Mouse (Mus musculus): ENCODE data around the gene Cx3cr1. TPM values are rescaled to one million over a fixed set of nuclear protein-coding genes. Genes with fewer than 3 reads are reported as not detected.

The Cx3cr1 gene
- polyA plus RNA-seq, 1 experiment from 2014 or later = 9.3 TPM

- peak overlapping the region; percentile 88 for H3K4me3 ChIP-seq
- peaks cover 19% of the 10 kb centered on the region for H3K4me1 ChIP-seq
- peak overlapping the region; percentile 83 for H3K27ac ChIP-seq (replicated peaks)
- H3K9me3 ChIP-seq = no peaks in the 10 kb centered on the region
- H3K27me3 ChIP-seq (replicated peaks) = no peaks in the 10 kb centered on the region
- H3K36me3 ChIP-seq = peaks cover 10% of the 10 kb centered on the region; the same call in 1 of the 2 replicates
- under 1% methylated on average over 68 of the region's 71 CpGs for WGBS
- ATAC-seq (ENCODE audit: extremely low read depth, insufficient number of reproducible peaks, low FRiP score, low TSS enrichment) = peak; percentile 64
- peak overlapping the region; percentile 96 for H3K9ac ChIP-seq
- H3K4me2 ChIP-seq = peak overlapping the region; percentile 94
Observed at GRCm38 (mm10) chr9:119895040-119895721, 174.5 kb downstream of the Cx3cr1 start.

GRCm38 (mm10) chr9:119894339-119895009, 175.2 kb downstream of the Cx3cr1 start, which contains the start of gene Wdr48:
Gene Wdr48 (plus strand): TSS chr9:119894878.
- WGBS = 3% methylated on average over 34 of the region's 34 CpGs
- no peaks in the 10 kb centered on the region for H3K27me3 ChIP-seq (replicated peaks)
- H3K9ac ChIP-seq = peak within 1 kb of the TSS; percentile 96
- H3K4me3 ChIP-seq = peak within 1 kb of the TSS; percentile 88
- H3K9me3 ChIP-seq = no peaks in the 10 kb centered on the region
- peak within 1 kb of the TSS; percentile 94 for H3K4me2 ChIP-seq
- H3K4me1 ChIP-seq = peaks cover 19% of the 10 kb centered on the region
- ATAC-seq (ENCODE audit: extremely low read depth, insufficient number of reproducible peaks, low FRiP score, low TSS enrichment) = peak; percentile 97
- peak within 1 kb of the TSS; percentile 83 for H3K27ac ChIP-seq (replicated peaks)
- H3K36me3 ChIP-seq = peaks cover 5% of the 10 kb centered on the region; the same call in 1 of the 2 replicates

- H3K4me1 ChIP-seq = peaks cover 19% of the 10 kb centered on the region
- ATAC-seq (ENCODE audit: extremely low read depth, insufficient number of reproducible peaks, low FRiP score, low TSS enrichment) = no peak
- H3K4me2 ChIP-seq = peak overlapping the region; percentile 94
- WGBS = 81% methylated on average over 5 of the region's 5 CpGs
- H3K9me3 ChIP-seq = no peaks in the 10 kb centered on the region
- peak overlapping the region; percentile 83; the same call in 1 of the 2 replicates for H3K27ac ChIP-seq (replicated peaks)
- H3K4me3 ChIP-seq = no peak overlapping the region
- 0 out of 2 replicates have a peak, but pooled peaks cover 2% of the 10 kb centered on the region for H3K36me3 ChIP-seq
- no peaks in the 10 kb centered on the region for H3K27me3 ChIP-seq (replicated peaks)
- H3K9ac ChIP-seq = no peak overlapping the region
Observed at GRCm38 (mm10) chr9:119893881-119894280, 175.8 kb downstream of the Cx3cr1 start.

GRCm38 (mm10) chr9:119890692-119891091, 179.0 kb downstream of the Cx3cr1 start:
- peaks cover 9% of the 10 kb centered on the region for H3K4me1 ChIP-seq
- H3K4me3 ChIP-seq = no peak overlapping the region
- no peaks in the 10 kb centered on the region for H3K27me3 ChIP-seq (replicated peaks)
- ATAC-seq (ENCODE audit: extremely low read depth, insufficient number of reproducible peaks, low FRiP score, low TSS enrichment) = no peak
- 0 out of 2 replicates have a peak, but pooled peaks cover 2% of the 10 kb centered on the region for H3K36me3 ChIP-seq
- 42% methylated on average over 2 of the region's 2 CpGs for WGBS
- H3K9ac ChIP-seq = no peak overlapping the region
- H3K4me2 ChIP-seq = no peak overlapping the region
- no peak overlapping the region for H3K27ac ChIP-seq (replicated peaks)
- H3K9me3 ChIP-seq = no peaks in the 10 kb centered on the region

GRCm38 (mm10) chr9:119889446-119889845, 180.2 kb downstream of the Cx3cr1 start:
- ATAC-seq (ENCODE audit: extremely low read depth, insufficient number of reproducible peaks, low FRiP score, low TSS enrichment) = no peak

GRCm38 (mm10) chr9:119888843-119889246, 180.8 kb downstream of the Cx3cr1 start:
- H3K36me3 ChIP-seq = 0 out of 2 replicates have a peak, but pooled peaks cover 2% of the 10 kb centered on the region

More at GRCm38 (mm10) chr9:119889446-119889845, 180.2 kb downstream of the Cx3cr1 start:
- Histone ChIP-seq H3K9ac (no peak overlapping the region), H3K4me1 (peaks cover 4% of the 10 kb centered on the region), H3K27ac (replicated peaks) (no peak overlapping the region), H3K27me3 (replicated peaks) (no peaks in the 10 kb centered on the region), H3K36me3 (0 out of 2 replicates have a peak, but pooled peaks cover 2% of the 10 kb centered on the region), H3K9me3 (no peaks in the 10 kb centered on the region), H3K4me2 (no peak overlapping the region), H3K4me3 (no peak overlapping the region)
- 78% methylated on average over 9 of the region's 9 CpGs for WGBS

GRCm38 (mm10) chr9:119887144-119887901, 182.4 kb downstream of the Cx3cr1 start:
- no peak overlapping the region for H3K4me3 ChIP-seq
- H3K27me3 ChIP-seq (replicated peaks) = no peaks in the 10 kb centered on the region
- H3K9me3 ChIP-seq = no peaks in the 10 kb centered on the region
- no peak overlapping the region for H3K27ac ChIP-seq (replicated peaks)
- H3K4me1 ChIP-seq = no peaks in the 10 kb centered on the region
- no peak overlapping the region for H3K9ac ChIP-seq
- H3K4me2 ChIP-seq = no peak overlapping the region
- 69% methylated on average over 4 of the region's 4 CpGs for WGBS
- 0 out of 2 replicates have a peak, but pooled peaks cover 2% of the 10 kb centered on the region for H3K36me3 ChIP-seq
- ATAC-seq (ENCODE audit: extremely low read depth, insufficient number of reproducible peaks, low FRiP score, low TSS enrichment) = no peak

More at GRCm38 (mm10) chr9:119888843-119889246, 180.8 kb downstream of the Cx3cr1 start:
- ATAC-seq (ENCODE audit: extremely low read depth, insufficient number of reproducible peaks, low FRiP score, low TSS enrichment) = no peak
- H3K4me2 ChIP-seq = no peak overlapping the region
- H3K9me3 ChIP-seq = no peaks in the 10 kb centered on the region
- no peak overlapping the region for H3K27ac ChIP-seq (replicated peaks)
- WGBS = 53% methylated on average over 2 of the region's 2 CpGs
- H3K4me3 ChIP-seq = no peak overlapping the region
- no peaks in the 10 kb centered on the region for H3K27me3 ChIP-seq (replicated peaks)
- H3K9ac ChIP-seq = no peak overlapping the region
- H3K4me1 ChIP-seq = no peaks in the 10 kb centered on the region

GRCm38 (mm10) chr9:119854170-119854569, 215.5 kb downstream of the Cx3cr1 start:
- Histone ChIP-seq H3K36me3 (no peaks in the 10 kb centered on the region), H3K9ac (no peak overlapping the region), H3K4me3 (no peak overlapping the region), H3K4me2 (no peak overlapping the region), H3K9me3 (peaks cover 16% of the 10 kb centered on the region; the same call in 1 of the 2 replicates), H3K4me1 (no peaks in the 10 kb centered on the region), H3K27me3 (replicated peaks) (no peaks in the 10 kb centered on the region), H3K27ac (replicated peaks) (no peak overlapping the region)
- no peak for ATAC-seq (ENCODE audit: extremely low read depth, insufficient number of reproducible peaks, low FRiP score, low TSS enrichment)
- 59% methylated on average over 8 of the region's 8 CpGs for whole genome bisulfite sequencing

GRCm38 (mm10) chr9:119853071-119853846, 216.4 kb downstream of the Cx3cr1 start:
- Histone ChIP-seq H3K4me3 (no peak overlapping the region), H3K4me2 (no peak overlapping the region), H3K27me3 (replicated peaks) (no peaks in the 10 kb centered on the region), H3K36me3 (no peaks in the 10 kb centered on the region), H3K9ac (no peak overlapping the region), H3K9me3 (peaks cover 13% of the 10 kb centered on the region; the same call in 1 of the 2 replicates), H3K4me1 (no peaks in the 10 kb centered on the region), H3K27ac (replicated peaks) (no peak overlapping the region)
- ATAC-seq (ENCODE audit: extremely low read depth, insufficient number of reproducible peaks, low FRiP score, low TSS enrichment) = no peak
- 72% methylated on average over 2 of the region's 2 CpGs for WGBS

GRCm38 (mm10) chr9:119852347-119853030, 217.2 kb downstream of the Cx3cr1 start:
- Histone ChIP-seq H3K9me3 (peaks cover 5% of the 10 kb centered on the region; the same call in 1 of the 2 replicates), H3K36me3 (no peaks in the 10 kb centered on the region), H3K4me3 (no peak overlapping the region), H3K4me1 (no peaks in the 10 kb centered on the region), H3K4me2 (no peak overlapping the region), H3K9ac (no peak overlapping the region), H3K27ac (replicated peaks) (no peak overlapping the region), H3K27me3 (replicated peaks) (no peaks in the 10 kb centered on the region)
- WGBS = 74% methylated on average over 10 of the region's 10 CpGs
- no peak for ATAC-seq (ENCODE audit: extremely low read depth, insufficient number of reproducible peaks, low FRiP score, low TSS enrichment)

All from heart, embryonic 13.5 days (tissue).